Mouse (Mus musculus) stomach, postnatal 0 days (tissue): Measurements from ENCODE around the gene Gnat1.

Source experiments
- CTCF ChIP-seq: IDR thresholded peaks from 2 replicates; pipeline ENCODE4 v1.5.1; 2016; ENCODE audit warnings: antibody characterized with exemption, low read depth, mild to moderate bottlenecking, moderate library complexity
- EP300 ChIP-seq: optimal IDR thresholded peaks from 2 replicates; pipeline ENCODE3; 2016; ENCODE audit warnings: antibody characterized with exemption

- no peak for TF ChIP-seq CTCF
- no peak for TF ChIP-seq EP300
These were observed 16.0 kb downstream of the Gnat1 start for GRCm38 (mm10) chr9:107663525-107663924.
